Mouse (Mus musculus): Measurements from ENCODE around the gene Ndufs7. TPM values are rescaled to one million over a fixed set of nuclear protein-coding genes. Genes with fewer than 3 reads are reported as not detected.
"Not testable (repeated sequence)": the region's sequence is repeated elsewhere in the genome, so short reads cannot be mapped to it uniquely, and the experiment has no call there.

The Ndufs7 gene
- total RNA-seq, 2 experiments from 2014 or later: 199 to 204 TPM

DNA sequence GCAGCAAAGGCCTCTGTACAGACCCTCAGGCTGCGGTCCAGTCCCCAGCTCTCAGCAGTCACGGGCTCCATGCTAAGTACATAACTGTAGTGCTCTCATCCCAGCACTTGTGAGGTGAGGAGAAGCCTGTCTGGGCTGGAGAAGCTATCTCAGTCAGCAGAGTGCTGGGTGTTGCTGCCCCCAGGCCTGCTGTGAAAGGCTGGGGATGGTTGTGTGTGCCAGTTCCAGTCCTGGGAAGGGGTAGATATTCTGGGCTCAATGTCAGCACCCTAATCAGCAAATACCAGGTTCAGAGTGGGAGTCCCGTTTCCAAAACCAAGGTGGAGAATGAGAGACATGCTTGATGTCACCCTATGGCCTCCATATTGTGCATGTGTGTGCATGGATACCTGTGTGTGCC lies 6.3 kb upstream of the Ndufs7 start:
- no peak for DNase-seq

DNA sequence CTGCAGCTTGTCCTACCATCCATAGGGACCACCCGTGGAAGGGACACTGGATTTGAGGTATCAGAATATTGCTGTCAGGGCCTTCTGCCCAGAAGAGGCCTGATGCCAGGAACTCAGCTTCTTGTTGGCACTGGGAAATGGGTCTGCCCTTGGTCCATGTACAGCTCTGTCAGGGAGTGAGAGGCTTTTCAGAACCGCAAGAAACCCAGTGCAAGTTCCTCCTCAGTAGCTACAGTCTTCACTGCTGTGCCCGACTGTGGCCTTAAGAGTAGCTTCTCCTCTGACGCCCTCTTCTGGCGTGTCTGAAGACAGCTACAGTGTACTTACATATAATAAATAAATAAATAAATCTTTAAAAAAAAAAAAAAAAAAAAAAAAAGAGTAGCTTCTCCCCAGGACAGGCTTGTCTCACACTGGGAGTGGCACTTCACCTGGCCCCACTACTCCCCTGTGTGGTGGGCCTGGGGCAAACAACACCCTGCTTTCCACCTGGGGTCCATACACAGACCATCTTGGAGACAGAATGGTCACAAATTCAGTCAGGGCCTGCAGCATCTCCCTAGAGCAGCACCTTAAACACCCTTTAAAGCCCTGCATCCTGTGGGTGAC lies 4.0 kb upstream of the Ndufs7 start:
- DNase-seq: no peak

DNA sequence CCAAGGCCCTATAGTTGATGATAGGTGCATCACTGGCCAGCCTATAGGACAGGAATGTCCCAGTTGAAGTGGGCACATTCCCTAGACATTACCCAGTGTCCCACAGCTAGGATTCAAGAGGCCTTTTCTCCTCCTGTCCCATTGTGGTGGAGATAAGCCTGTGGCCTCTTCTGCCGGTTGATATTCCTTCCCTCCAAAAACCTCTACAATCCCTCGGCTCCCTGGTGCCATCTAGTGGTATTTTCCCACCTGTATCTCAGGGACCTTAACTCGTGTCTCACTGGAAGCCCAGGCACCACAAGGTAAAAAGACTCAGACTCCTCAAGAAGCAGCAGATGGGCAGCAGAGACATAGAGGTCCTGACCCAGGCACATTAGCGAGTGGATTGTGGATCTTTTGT lies 3.3 kb upstream of the Ndufs7 start:
- DNase-seq: peak; percentile 66 to 79

DNA sequence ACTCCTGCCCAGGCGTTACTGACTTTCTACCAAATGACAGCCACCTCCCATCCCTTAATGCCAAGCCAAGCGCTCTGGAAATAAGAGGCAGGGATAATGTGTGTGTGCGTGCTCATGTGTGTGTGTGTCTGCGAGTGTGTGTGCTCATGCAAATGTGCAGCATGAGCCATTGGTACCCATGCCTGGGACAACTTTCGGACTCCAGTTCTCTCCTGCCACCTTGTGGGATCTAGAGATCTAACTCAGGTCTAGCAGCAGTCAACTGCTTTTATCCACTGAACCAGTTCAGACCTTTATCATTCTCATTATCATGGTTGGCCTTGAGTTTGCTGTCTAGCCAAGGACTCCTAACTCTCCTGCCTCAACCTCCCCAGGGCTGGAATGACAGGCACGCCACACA lies 1.1 kb upstream of the Ndufs7 start:
- DNase-seq: no peak

DNA sequence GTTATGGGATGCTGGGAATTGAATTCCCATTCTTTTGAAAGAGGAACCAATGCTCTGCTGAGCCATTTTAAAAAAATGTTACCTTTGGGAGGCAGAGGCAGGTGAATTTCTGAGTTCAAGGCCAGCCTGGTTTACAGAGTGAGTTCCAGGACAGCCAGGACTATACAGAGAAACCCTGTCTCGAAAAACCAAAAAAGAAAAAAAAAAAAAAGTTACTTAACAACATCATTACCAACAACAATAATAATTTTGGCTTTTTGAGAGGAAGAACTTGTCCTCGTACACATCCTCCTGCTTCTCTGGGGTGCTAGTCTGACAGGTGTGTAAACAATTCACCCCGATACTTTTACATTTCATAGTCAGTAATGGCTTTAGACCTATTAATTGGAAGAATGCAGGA lies 484 bp upstream of the Ndufs7 start:
- DNase-seq: not testable (repeated sequence)

DNA sequence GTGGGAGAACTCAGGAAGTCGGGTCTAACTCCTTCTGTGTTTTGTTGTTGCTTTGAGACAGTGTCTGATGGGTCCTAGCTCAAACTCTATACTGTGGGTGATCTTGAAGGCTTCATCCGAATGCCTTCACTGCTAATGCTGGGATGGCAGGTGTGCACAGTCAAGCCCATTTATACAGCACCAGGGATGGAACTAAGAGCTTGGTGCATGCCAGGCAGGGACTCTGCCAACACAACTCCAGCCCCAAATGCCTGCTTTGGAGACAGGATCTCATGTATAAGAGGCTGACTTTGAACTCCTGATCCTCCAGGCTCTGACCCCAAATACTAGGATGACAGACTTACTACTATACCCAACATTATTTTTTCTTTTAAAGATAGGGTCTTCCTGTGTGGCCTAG lies 1.1 kb downstream of the Ndufs7 start:
- no peak for DNase-seq

DNA sequence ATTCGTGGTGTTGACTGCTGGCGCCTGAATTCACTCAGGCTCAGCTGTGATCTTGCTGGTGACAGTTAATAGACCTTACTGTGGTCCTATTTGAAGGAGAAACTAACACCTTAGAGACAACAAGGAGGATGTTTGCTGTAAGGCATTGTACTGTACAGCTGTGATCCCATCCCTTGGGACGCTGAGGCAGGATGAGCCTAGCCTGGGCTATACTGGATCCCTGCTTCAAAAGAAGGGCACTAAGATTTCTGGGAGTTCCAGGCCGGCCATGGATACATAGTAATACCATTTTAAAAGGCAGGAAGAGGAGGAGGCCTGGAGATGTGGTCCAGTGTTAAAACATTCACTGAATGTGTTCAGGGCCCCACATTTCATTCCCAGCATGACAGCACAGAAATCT lies 1.7 kb downstream of the Ndufs7 start:
- no peak for DNase-seq

DNA sequence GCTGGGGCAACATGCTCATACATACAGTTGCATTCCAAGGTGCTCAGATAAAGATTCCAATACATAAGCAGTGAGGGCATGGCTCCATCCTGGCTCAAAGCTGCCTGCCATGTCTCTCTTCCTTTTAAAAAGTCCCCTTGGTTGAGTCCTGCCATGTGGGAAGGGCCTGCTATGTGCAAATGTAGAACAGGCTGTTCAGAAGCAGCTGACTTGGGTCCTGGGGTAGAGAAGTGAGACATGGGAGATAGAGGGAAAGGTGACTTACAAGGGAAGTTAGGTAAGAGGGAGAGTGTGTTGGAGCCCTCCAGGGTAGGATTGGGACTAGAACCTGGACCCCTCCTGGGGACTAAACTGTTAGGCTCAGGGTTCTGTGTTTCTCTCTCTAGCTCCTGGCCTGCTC lies 3.1 kb downstream of the Ndufs7 start:
- DNase-seq: no peak

DNA sequence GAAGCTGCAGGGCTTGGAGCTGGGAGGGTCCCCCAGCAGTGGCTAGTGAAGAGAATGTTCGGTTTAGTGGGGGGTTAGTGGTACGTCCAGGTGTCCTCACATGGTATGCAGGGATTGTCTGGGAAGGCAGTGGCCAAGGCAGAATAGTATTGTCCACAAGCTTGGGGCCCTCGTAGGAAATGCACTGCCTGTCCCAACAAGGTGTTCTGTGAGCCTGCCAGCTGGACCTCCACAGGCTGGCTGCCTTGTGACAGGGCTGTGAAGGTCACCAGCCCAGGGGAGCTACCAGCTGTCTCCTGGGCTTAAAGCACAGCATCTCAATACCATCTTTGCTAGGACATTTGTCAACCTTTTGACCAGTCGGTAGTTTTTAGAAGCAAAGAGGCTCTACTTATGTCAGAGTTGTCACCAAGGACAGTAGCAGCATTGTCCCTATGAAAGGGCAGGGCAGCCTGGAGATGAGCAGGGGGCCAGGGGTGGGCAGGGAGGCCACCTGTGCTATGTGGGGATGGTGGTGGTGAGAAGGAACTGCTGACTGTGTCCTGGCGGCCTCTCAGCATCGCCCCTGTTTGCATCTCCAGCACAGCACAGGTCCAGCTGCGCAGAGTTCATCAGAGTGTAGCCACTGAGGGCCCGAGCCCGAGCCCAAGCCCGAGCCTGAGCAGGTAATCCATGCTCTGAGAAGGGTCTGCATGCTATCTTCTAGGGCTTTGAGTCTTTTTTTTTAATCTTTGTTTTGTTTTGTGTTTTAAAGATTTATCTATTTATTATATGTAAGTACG lies 3.8 kb downstream of the Ndufs7 start:
- no peak for DNase-seq

DNA sequence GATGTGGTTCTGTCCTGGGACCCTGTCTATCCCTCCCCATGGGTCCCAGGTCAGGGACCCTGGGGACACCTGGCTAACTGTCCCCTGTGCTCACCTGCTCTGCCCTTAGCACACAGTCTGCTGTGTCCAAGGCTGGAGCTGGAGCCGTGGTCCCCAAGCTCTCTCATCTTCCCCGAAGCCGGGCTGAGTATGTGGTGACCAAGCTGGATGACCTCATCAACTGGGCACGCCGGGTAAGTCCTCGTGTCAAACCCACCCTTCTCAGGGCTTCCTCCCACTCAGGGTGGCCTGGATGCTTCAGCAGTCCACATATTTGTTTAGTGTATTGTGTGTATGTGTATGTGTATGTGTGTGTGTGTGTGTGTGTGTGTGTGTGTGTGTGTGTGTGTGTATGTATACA lies 4.6 kb downstream of the Ndufs7 start:
- DNase-seq: no peak

DNA sequence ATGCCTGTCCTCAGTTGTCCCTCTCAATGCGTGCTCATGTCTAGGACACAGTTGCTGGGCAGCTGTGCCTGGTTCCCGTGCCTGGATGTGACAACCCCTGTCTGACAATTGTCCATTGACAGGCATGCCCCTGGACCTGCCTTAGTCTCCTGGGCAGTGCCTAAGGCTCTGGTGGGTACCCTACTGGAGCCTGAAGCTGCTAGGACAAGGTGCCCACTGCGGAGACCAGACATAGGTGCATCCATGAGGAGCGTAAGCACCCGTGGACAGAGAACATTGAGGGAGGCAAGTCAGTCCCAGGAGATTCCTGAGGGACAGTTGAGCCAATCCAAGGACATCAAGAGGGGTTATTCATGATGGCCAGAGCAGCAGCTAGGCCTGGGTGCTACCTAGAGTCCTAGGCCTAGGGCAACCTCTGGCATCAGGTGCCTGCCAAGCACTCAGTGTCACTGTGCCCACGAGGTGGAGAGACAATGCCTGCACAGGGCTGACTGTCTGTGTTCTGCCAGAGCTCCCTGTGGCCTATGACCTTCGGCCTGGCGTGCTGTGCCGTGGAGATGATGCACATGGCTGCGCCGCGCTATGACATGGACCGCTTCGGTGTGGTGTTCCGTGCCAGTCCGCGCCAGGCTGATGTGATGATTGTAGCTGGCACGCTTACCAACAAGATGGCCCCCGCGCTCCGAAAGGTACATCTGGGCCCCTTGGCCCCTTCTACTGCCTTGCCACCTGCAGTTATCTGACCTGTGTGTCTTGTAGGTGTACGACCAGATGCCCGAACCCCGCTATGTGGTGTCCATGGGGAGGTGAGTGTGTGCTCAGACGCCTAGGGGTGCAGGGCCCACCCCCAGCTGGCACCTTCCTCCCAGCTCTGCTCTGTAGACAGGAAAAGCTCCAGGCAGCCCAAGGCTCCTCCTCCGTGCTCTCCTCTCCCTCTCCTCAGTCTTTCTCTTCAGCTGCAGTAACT lies 5.7 kb downstream of the Ndufs7 start:
- no peak for DNase-seq

DNA sequence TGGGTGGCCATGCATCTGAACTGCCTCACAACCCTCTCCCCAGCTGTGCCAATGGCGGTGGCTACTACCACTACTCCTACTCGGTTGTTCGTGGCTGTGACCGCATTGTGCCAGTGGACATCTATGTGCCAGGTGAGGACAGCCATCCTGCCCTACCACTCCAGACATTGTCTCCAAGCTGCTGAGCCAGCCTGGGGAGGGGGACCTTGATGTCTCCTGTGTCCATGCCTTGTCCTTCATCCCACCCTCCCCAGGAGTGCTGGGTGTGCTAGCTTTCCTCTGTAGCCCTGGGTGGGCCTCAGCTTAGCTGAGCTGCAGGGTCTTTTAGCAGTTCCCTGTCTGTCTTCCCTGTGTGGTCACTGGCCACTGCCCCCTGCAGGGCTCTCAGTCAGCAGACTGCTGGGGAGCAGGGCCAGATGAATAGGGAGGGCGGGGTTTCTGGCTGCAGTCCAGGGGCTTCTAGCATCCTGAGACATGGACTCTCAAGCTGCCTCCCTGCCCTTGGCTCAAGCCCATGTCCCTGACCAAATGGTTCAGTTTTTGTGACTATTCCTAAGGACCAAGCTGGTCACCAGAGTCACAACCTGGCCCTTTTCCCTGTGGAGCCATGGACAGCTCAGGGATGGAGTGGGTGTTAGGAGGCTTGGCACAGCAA lies 7.1 kb downstream of the Ndufs7 start:
- no peak for DNase-seq

DNA sequence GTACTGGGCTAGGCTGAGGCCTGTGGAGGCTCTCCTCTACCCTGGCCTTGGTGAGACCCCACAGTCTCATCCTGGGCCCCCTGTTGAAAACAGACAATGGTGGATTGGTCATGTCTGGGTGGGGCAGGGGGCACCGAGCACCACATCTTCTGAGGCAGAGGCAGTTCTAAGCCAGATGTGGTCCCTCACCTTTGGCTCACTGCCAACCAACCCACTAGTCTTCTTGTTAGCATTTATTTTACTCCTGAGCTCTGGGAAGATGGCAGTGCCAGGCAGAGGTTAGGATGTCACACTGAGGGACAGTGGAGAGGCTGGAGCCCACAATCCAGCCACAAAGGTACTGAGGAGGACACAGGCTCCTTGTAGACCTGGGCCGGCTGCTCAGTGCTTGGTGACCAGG lies 9.0 kb downstream of the Ndufs7 start:
- DNase-seq: no peak

DNA sequence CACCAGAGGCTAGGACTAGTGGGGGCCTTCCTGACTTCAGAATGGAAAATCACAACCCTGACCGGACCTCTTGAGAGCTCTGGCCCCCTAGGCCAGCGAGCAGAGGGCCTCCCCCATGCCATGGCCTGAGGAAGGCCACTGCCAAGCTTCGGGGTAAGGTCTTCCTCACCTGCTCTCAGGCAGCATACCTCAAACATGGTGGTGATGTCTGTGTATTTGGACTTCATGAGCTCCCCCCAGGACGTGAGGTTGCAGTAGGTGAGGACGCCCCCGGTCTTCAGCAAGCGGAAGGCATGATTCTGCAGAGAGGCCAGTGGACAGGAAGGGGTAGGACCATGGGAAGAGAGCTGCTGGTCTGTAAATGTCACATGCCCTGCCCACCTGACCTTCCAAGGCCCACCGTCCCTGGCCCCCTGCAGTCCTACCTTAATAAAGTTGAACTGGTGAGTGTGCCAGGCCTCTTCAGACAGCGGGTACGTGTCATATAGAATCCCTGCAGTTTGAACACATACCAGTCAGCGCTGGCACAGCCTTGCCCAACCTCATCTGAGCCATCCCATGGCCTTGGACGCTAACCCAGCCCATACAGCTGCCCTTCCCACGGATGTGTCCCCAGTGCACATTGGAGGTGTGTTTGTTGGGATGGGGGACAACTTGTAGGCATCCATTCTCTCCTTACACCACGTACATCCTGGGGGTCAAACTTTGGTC lies 10.0 kb downstream of the Ndufs7 start:
- DNase-seq: no peak

DNA sequence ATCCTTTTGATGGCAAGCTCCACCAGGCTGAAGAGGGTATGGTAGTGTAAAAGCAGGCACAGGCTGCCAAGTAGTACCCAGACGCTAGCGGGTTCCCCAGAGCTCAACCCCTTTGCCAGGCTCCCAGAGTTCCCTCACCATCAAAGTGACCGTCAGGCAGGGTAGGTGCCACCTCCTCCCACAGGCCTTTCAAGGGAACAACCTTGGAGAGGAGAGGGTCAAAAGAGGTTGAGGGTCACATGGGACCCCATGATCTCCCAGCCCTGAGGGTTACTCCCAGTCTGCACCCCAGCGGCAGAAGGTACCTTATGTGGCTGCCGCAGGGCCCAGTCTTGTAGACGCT lies 10.5 kb downstream of the Ndufs7 start:
- DNase-seq: no peak

DNA sequence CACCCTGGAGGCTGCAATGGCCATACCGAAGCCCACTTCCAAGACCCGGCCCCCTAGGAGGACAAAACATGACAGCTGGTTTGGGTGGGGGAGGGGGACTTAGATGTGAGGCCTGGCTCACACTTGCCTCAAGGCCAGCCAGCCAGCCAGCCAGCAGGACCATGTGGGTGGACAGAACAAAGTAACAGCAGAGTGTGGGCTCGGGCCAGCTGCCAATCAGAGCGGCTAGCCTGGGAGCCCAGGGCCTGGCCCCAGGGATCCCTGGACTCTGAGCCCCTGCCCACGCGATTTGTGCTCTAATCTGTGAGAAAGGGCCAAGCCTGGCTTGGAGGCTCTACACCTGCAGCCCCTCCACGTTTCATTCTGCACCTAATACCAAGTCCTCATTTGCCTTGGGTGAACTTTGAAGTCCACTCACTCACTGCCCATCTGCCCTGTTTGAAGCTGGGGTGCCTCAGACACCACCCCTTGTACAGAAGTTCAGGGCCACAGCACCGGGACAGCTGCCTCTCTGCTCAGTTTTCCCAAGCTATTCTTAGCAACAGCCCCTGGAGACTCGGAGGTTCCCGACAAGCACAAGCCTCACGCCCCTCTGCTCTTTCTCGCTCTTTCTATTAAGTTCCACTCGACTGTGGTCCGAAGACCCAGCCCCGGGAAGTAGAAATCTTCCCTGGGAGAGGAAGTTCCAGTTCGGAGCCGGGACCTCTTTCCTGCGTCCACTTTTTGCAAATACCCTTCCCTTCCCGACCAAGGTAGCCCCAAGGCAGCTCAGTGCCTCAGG lies 11.1 kb downstream of the Ndufs7 start:
- DNase-seq: peak; percentile 56 to 74

DNA sequence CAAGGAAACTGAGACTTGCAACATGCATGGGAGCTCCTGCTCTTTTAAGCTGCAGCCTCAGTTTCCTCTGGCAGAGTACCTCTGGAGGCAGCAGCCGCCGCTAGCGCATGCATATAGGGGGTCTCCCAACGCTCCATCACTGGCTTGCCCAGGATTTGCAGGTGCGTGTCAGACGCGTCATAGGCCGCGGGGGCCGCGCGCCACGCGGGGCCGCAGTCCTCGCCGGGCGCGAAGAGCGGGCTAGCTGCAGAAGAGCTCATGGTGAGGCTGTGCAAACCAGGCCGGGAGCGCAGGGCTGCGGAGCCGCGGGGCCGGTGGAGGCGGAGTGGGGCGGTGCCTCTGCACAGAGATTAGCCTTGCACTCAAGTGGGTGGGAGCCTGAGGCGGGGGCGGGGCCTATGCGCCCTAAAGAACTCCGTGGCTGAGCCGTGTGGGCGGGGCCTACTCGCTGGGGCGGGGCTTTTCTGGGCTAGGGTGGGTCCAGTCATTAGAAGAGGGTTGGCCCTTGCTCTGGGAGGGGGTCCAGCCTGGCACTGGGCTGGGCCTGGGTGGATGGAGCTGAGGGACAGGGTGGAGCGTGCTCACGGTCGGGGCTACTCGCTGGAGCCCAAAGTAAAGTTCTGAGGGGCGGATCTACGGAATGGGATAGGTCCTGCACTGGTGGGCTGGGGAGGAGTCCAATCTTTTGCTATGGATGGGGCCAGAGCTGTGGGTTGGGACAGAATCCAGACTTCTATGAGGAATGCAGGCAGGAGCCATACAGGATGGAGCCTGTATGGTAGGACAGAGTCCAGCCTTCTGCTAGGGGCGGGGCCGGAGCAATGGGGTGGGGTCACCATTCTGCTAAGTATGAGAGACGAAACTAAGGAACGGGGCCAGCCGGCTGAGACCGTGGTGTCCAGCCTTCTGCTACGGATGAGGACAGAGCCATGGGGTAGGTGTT lies 12.0 kb downstream of the Ndufs7 start, which contains the start of the genes Gamt and Dazap1:
Gene Gamt, minus strand, starts transcription at position 371 of the 943 bp plus-strand sequence.
Gene Dazap1, plus strand, starts transcription at position 845 of the 943 bp plus-strand sequence.
- DNase-seq: peak; percentile 90 to 92

DNA sequence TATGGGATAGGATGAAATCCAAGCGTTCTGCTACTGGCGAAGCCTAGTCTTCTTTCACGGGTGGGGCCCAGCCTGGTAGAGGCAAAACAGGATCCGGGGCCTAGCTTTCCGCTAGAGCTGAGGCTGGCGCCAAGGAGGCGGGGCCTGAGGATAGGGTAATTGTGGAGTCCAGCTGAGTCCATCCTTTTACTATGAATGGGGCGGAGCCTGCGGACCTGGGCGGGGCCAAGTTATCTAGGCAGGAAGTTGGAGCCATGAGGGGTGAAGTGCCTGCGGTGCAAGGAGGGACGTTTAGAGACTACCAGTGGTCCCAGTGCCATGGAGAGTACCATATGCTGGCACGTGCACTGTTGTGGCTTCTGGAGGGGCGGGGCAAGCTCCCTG lies 12.7 kb downstream of the Ndufs7 start:
- peak; percentile 84 to 88 for DNase-seq

DNA sequence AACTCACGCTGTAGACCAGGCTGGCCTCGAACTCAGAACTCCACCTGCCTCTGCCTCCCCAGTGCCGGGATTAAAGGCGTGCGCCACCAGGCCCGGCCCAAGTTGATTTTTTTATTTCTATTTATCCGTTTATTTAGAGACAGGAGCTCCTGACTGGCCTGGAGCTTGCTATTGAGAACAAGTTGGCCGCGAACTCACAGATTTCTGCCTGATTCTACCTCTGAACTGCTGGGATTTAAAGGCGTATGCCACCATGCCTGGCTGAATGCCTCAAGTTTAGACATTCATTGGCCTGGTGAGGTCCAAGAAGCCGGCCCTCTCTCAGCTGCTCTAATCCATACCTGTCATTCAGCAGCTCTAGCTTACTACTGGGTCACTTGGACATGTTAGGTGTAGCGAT lies 13.2 kb downstream of the Ndufs7 start:
- DNase-seq: no peak
